Mouse (Mus musculus) adrenal gland (tissue): ENCODE measurements around the gene Grm7.

Experiments used
- intact Hi-C: fragments of 180-260 bp; cut with DNase I; formaldehyde crosslinking; loops from one replicate; pipeline ENCODE4 v1.15.1; 2025

Gene Grm7

DNA sequence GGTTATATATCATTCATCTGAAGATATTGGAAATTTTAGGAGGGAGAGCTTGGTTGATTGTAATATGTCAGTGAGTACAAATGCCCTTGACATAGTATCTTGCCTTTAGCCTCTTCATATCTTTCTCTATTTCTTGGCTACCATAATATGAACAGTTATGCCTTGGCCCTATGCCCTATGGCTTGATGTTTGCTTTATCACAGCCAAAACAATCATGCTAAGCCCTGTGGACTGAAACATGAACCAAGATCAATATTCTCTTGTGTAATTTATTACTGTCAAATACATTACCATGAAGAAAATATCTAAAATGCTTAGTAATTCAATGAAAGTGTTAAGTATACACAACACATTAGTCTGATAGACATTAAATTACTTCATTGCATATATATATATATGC lies 222.9 kb downstream of the Grm7 start:
- intact Hi-C loops, result no loop called here

GRCm38 (mm10) chr6:110982013-110982412 lies 336.6 kb downstream of the Grm7 start:
- intact Hi-C loops, result no loop called here

GRCm38 (mm10) chr6:111039099-111039498 lies 393.7 kb downstream of the Grm7 start:
- intact Hi-C loops, result no loop called here

DNA sequence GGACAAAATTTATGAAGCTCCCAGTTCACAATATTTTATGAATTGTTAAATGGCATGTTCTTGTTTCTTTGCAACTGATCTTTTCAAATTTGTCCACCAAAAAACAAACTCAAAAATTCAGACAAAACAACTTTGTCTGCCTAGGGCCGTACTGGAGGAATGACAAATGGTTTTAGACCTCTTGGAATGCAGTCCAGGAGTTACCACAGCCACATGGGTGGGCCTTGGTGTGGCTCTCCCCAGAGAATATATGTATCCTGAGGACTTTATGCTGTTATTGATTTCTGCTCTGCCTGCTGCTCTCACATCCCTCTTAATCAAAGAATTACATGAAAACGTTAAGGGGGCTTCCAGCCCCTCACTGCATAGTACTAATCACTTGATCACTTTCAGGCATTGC lies 400.5 kb downstream of the Grm7 start:
- intact Hi-C loops, result no loop called here

GRCm38 (mm10) chr6:111049247-111049646 lies 403.9 kb downstream of the Grm7 start:
- intact Hi-C loops, result no loop called here

DNA sequence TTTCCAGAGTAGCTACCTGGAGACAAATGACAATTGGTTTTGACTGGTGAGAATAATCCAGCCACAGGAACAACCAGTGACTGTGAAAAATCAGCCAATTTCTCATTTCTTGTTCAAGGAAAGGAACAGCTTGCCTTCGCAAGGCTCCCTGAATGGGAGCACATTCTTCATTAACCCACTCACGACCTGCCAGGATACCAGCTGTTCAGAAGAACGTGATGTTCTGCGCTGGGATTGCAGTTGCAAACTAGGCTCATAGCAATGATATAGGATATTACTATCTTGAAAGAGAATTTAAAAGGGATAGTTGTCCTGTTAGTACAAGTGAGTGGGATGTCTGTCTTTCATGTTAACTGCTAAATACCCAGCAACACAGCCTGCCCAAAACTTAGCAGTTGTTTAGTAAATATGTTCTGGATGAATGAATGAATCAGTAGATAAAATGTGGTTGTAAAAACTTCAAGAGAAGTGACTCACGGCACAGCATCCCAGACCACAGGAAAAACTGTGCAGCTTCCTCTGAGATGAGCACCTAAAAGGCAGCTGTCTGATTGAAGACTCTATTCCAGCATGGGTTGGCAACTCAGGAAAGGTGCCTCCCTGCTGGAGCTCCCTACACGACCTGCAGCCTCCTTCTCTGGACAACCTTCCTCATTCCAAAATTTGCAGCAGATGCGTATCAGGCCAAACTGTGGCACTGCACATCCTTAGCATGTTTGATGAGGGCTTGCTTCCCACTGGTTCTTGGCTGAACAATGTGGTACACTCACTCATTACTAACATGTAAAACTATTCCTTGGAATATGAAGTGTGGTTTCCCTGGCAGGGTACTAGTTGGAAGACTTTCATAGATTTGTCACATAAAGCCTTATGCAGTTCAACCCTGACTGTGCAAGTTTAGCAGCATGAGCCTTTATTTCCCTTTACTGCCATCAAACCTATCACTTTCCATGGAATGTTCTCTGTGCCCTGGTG lies 408.9 kb downstream of the Grm7 start:
- intact Hi-C loops, result no loop called here

GRCm38 (mm10) chr6:111057798-111058197 lies 412.4 kb downstream of the Grm7 start:
- intact Hi-C loops, result no loop called here

DNA sequence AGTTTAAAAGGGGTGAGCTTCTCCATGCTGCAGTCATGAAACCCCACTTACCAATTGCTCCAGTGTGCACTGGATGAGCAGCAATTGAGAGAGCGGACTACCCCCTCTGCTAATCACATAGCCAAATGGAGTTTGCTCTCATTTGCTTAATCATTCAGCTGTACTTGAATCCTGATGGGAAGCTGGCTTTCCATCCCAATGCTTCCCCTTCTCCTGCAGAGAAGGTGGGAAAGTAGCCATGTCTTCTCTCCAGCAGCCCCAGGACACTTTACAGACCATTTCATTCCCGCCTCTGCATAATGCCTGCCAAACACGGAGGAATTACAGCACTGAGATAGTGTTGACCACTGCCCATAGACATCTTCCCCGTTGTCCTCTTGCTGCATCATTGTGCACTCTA lies 414.6 kb downstream of the Grm7 start:
- intact Hi-C loops, result no loop called here

- intact Hi-C loops, result no loop called here
Measured at GRCm38 (mm10) chr6:111084569-111084968, 439.2 kb downstream of the Grm7 start.

DNA sequence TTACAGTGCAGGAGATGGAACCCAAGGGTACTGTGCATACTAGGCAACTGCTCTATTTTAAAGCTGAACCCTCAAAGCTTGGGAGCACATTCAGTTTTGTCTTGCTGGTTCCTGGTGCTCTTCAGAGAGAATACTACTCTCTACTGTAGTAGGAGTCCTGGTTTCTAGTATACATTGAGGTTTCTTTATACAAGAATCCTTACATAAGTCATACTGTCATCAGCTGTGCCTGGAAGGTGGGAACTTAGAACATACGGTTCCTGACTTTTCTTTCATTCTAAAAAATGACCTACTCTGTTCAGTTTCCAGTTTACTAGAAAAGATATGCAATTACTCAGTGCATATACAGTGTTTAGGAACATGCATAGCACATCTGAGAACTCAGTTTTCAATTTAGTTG lies 449.4 kb downstream of the Grm7 start:
- intact Hi-C loops, result no loop called here

DNA sequence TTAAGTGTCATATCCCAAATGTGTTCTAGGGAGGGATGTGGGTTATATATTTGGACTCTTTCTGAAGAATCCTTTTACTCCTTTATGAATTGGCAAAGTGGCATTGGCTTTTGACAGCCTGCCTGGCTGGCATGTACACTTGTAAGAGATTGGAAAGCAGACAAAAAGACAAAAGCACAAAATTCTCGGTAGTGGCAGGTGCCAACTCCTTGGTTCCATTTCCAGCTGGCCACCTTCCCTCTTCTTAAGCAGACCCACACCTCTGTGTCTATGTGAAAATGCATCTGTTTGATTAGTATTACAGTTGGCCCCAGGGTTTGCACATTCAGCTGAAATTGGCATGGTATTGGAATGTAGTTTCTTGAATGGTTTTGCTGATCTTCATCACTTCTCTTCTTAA lies 460.1 kb downstream of the Grm7 start:
- intact Hi-C loops, result no loop called here

DNA sequence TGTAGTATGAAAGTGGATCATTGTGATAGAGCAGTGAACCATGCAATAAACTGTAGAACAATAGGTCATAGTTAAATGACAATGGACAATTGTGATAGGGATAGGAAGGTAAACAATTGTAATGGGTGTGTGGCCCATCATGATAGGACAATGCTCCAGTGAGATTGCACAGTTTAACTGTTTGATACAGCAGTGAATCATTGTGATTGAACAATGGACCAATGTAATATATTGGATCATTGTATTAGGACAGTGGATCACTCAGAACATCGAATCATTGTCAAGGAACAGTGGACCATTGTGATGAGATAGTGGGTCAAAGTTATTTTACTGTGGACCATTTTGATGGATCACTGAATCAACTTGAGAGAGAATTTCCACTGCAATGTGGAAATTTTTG lies 515.7 kb downstream of the Grm7 start:
- intact Hi-C loops, result no loop called here

DNA sequence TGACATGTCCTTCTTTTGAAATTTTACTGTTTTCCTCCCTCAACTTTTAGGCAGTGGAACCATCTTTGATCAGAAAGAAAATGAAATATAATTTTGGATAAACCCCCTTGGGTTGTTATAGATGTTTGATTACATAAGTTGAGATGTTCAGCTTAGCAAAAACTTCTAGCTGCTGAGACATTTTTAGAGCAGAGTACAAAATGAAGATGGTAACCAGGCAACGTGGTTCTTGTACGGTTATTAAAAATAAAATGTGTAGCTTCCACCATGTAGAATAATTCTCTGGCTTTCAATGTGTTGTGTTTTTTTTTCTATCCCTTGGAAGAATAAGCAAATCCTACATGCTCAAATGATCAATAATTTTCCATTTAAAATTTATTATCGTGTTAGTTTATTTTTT lies 550.0 kb downstream of the Grm7 start:
- intact Hi-C loops, result no loop called here

- intact Hi-C loops, result no loop called here
Measured at GRCm38 (mm10) chr6:111221083-111221729, 575.8 kb downstream of the Grm7 start.

GRCm38 (mm10) chr6:111255215-111255614 lies 609.8 kb downstream of the Grm7 start:
- intact Hi-C loops, result no loop called here

DNA sequence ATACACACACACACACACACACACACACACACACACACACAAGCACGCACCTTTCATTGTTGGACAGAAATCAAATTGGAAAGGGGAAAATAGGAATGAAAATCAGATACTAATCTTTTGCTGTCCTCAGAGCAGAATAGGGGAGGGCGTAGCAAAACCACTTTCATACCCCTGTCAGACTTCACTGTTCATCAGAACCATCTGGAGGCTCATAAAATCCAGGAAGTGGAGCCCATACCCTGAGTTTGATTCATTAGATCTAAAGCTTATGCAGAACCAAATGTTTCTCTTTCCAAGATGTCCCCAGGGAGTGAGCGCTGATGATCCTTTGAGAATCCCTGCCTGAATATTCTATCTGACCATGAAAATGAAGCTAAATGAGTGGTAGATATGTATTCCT lies 611.6 kb downstream of the Grm7 start:
- intact Hi-C loops, result no loop called here

- intact Hi-C loops, result no loop called here
Measured at GRCm38 (mm10) chr6:111258256-111258655, 612.9 kb downstream of the Grm7 start.

DNA sequence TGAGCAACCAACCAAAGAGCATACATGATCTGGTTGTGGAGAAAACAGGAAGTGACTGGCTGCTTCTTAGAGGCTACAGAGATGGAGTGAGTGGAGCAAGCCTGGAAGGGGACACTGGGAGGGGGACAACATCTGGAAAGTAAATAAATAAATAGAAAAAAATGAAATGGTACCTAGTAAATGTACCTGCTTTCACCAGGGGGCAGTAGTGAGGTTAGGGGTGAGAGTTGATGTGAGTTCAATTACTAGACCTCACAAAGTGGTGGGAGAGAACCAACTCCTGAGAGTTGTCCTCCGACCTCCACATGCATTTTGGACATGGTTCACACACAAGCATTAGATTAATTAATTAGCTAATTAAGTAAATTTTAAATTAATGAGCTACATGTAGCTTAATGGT lies 615.8 kb downstream of the Grm7 start:
- intact Hi-C loops, result no loop called here

DNA sequence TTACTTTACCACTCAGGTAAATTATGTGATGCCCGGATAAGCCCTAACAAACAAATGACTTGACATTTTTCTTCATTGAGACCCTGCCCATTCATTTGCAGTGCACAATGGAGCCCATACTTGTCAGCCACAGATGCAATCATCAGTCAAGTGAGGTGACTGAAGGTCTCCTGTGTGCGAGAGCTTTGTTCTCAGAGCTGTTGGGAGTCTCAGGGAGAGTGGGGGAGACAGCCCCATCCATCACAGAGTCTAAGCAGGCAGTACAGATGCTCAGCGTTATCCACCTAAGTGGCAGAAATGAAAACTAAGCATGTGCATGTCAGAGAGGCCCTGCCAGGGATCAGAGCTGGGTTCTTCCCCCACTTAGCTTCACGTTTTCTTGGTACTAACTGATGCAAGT lies 631.3 kb downstream of the Grm7 start:
- intact Hi-C loops, result no loop called here

GRCm38 (mm10) chr6:111278516-111278915 lies 633.1 kb downstream of the Grm7 start:
- intact Hi-C loops, result no loop called here

DNA sequence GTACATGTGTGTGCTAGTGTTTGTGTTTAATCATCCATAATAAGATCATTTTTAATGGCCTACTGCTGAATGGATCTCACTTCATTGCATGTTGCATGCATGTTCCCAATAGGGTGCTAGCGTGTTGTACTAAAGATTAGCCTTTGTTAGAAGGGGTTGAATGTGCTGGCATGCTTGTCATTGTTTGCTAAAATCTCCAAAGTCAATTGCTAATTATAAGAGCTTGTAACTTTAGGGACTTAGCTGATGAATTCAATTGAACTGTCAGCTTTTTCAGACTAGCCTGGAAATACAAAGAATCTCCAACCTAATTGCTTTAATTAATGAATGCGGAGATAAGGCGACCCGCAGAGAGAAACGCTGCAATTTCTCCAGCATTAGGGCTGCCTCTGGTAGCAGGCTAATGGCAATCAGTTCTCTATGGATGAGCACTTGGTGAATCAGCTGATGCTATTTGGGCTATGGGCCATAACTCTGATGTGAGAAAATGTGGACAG lies 648.2 kb downstream of the Grm7 start:
- intact Hi-C loops, result no loop called here

DNA sequence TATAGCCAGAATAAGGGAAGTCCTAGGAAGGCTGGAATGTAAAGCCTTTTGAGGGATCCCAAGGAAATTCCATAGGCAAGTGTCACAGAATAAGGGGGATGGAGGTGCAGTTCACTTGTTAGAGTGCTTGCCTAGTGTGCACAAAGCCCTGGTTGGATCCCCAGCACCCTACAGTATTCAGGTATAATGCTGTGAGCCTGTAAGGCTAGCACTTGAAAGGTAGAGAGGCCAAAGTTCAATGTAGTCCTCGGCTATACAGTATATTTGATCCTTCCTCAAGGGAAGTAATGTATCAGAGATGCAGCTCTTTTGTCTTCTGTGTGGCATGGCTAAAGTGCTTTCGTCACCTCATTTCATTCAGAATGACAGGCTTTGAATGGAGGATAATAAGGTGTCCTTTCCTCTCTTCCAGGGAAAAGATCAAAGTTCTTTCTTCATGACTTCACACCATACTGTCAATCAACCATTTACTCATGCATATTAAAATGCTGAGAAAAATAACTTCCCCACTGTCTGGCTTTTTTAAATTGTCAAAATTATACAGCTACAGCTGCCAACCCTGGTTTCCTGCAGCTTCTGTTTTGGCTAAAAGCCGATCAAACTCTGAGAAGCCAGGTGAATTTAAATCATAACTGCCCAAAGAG lies 658.7 kb downstream of the Grm7 start:
- intact Hi-C loops, result no loop called here
